Mouse (Mus musculus) leukemia stem cell, adult 10-12 weeks (primary cell): ENCODE data around the gene Rdh14. TPM values are rescaled to one million over a fixed set of nuclear protein-coding genes. Genes with fewer than 3 reads are reported as not detected.

Source experiments
- polyA plus RNA-seq: library from polyadenylated mRNA; stranded (reverse); fragments of >175 nt; gene quantifications from 2 replicates; pipeline ENCODE4 v1.2.3, GENCODE M21; 2012; ENCODE audit warnings: low replicate concordance

The Rdh14 gene
- polyA plus RNA-seq, result 6.9 and 14.6 TPM in 2 replicates

DNA sequence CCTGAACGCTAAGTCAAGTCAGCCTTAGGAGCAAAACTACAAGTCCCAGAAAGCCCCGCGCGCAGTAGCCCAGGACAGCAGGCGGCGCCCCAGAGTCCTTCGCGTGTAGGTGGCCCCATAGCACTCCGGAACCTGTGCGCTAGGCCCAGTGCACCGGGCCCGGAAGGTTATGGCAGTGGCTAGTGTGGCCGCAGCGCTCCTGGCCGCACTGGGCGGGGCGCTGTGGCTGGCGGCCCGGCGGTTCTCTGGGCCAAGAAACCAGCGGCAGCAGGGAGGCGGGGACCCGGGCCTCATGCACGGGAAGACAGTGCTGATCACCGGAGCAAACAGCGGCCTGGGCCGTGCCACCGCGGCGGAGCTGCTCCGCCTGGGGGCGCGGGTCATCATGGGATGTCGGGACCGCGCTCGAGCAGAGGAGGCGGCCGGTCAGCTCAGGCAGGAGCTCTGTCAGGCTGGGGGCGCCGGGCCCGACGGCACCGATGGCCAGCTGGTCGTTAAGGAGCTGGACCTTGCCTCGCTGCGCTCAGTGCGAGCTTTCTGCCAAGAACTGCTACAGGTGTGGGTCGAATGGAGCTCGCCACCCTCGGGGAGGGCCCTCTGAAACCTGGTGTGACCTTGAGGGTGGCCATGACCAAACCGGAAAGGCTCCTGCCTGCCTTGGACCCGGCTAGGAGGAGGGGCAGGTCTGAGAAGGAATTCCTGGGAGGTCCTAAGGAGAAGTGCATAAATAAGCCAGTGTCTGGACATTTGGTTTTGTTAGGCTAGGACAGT is at the start of gene Rdh14:
TSS of gene Rdh14 (plus strand) at position 102 of the 771 bp plus-strand sequence.

DNA sequence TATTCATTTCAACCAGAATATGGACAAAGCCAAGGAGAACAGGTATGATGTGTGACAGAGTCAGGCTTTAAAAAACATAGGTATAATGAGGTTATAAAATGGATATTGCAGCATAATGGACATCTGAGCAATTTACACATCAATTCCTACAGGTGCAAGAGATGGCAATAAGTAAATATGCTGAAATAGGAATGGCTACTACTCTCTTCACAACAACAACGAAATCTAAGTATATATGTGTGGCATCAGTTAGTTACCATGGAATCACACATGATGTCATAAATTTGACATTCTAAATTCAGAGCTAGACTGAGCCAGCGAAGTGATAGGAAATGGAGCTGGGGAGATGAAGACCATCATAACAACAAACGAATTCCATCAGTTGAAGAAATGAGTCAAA is 20.9 kb upstream of the Rdh14 start, which contains the start of gene Nt5c1b:
TSS of gene Nt5c1b (plus strand) at position 301 of the 400 bp plus-strand sequence.

Other genes with a start within 250 kb of the Rdh14 start
- gene Nt5c1b, start 20.8 kb upstream of the Rdh14 start, polyA plus RNA-seq, result not detected in 2 replicates